Comparison of ENCODE assay signal across 8 mouse cellular contexts in the genomic region with DNA sequence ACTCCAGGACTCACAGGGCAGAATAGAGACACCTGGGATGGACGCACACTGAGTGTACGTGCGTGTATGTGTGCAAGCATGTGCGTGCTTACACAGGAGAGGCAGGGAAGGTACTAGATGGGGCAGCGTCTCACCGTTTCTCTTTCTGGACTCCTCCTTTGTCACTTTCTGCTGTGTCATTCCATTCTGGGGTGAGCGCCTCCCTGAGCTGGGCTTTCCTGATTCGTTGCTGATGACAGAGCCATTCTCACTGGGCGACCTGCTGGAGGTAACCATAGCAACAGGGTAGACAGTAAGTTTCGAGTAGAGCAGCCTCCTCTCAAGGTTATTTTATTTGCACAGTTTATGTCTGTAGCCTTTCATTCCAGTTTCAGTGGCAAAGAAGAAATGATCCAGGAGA.
DNase-seq lines count a peak whose midpoint lies in the region; ATAC-seq lines count a peak whose summit lies in the region.

No protein-coding gene starts in this region.

- DNase-seq in adrenal gland, adult (ENCODE audit: inconsistent age in 2 of 2, low spot score in 1 of 2): peak; percentile 68 to 79
- DNase-seq in adrenal gland, postnatal 4 days (ENCODE audit: low spot score in 2 of 2): no peak
- DNase-seq in adrenal gland, postnatal 36 days: peak; percentile 57 to 63
- DNase-seq in frontal cortex, postnatal 10 days (ENCODE audit: low spot score in 2 of 2): peak; percentile 37 to 74
- DNase-seq in gastrocnemius, postnatal 36 days: no peak
- DNase-seq in T-cell, adult 2 months (ENCODE audit: low spot score): no peak
- no peak for DNase-seq in natural killer cell, adult 2 months (ENCODE audit: low spot score in 2 of 2)

- intact Hi-C loops in gastrocnemius, postnatal 36 days (cut with DNase I): no loop called here

- ATAC-seq in megakaryocyte-erythroid progenitor cell, adult 5-6 weeks (replicated peaks; ENCODE audit: low FRiP score, low TSS enrichment, poor library complexity, severe bottlenecking): peak; percentile 64

Comparison
In these comparisons a context has a peak if more than half of its experiments do, and no peak if none do; other contexts are left out.
1. DNase-seq: peak in adrenal gland, adult (2 of 2), adrenal gland, postnatal 36 days (2 of 2) and frontal cortex, postnatal 10 days (2 of 2); none in adrenal gland, postnatal 4 days (0 of 2), gastrocnemius, postnatal 36 days (0 of 2), T-cell, adult 2 months (single experiment) and natural killer cell, adult 2 months (0 of 2).